Mouse (Mus musculus): ENCODE data around the gene Abcc4. TPM values are rescaled to one million over a fixed set of nuclear protein-coding genes. Genes with fewer than 3 reads are reported as not detected.

Abcc4 gene
- total and polyA plus RNA-seq, 3 experiments, result 5.7 to 9.8 (median 9.1) TPM

DNA sequence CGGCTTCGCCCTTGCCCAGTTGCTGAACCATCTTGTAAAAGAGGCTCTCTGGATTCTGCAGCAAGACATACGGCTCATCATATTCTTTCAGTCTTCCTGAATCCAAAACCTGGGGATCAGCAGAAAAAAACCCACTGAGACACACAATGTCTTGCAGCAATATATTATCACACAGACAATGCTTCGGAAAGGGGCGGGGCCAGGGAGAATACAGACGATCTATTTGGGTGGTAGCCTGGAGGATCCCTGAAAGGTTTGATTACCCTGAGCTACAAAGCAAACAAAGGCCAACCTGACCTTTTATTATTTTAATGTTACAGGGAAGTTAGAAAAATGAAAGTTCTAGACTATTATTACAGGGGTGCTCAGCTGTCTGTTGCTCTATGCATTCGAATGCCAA lies 215.5 kb downstream of the Abcc4 start:
- TF ChIP-seq EP300 (IDR thresholded peaks at IDR 0.05; ENCODE audit: insufficient read depth, low read depth, low read length) (no peak), CTCF (IDR thresholded peaks at IDR 0.05) (no peak), POLR2A (IDR thresholded peaks at IDR 0.05; ENCODE audit: insufficient read depth, low read depth, low read length) (no peak)
- H3K9ac ChIP-seq (ENCODE audit: low read depth, low read length), result no peak overlapping the region
- no peaks in the 10 kb centered on the region for H3K27me3 ChIP-seq (ENCODE audit: control insufficient read depth, insufficient read depth, low read length)
- no peaks in the 10 kb centered on the region for H3K36me3 ChIP-seq (ENCODE audit: control insufficient read depth, insufficient read depth, low read length)
- no peak overlapping the region for H3K4me3 ChIP-seq
- WGBS, result 85% methylated on average over 7 of the region's 7 CpGs
- intact Hi-C loops (cut with DNase I), result no loop called here
- no peaks in the 10 kb centered on the region for H3K4me1 ChIP-seq (ENCODE audit: control insufficient read depth, insufficient read depth, low read length)
- DNase-seq, result no peak
- no peak overlapping the region for H3K27ac ChIP-seq
- no peaks in the 10 kb centered on the region for H3K79me2 ChIP-seq (replicated peaks; ENCODE audit: control insufficient read depth, insufficient read depth, low read length)

DNA sequence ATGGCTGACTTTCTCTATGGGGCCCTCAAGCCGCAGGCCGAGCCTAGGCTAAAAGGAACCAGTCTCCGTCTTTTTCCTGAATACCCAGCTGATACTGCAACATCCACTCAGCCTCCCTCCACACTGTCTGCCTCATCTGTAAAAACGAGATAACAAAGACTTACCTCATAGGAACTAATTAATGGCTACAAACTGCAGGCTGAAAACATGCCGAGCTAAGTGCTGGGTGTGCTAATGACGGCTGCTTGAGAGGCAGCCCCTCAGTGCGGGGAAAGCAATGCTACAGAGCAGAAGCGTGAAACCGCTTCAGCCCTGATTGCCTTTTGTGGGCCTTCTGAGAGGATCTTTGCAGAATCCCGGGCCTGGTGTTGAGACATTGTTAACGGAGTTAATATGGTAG lies 219.7 kb downstream of the Abcc4 start:
- Histone ChIP-seq H3K4me3 (no peak overlapping the region), H3K9ac (ENCODE audit: low read depth, low read length) (no peak overlapping the region), H3K27ac (no peak overlapping the region), H3K36me3 (ENCODE audit: control insufficient read depth, insufficient read depth, low read length) (no peaks in the 10 kb centered on the region), H3K4me1 (ENCODE audit: control insufficient read depth, insufficient read depth, low read length) (no peaks in the 10 kb centered on the region), H3K79me2 (replicated peaks; ENCODE audit: control insufficient read depth, insufficient read depth, low read length) (no peaks in the 10 kb centered on the region), H3K27me3 (ENCODE audit: control insufficient read depth, insufficient read depth, low read length) (no peaks in the 10 kb centered on the region)
- TF ChIP-seq POLR2A (IDR thresholded peaks at IDR 0.05; ENCODE audit: insufficient read depth, low read depth, low read length) (no peak), EP300 (IDR thresholded peaks at IDR 0.05; ENCODE audit: insufficient read depth, low read depth, low read length) (no peak), CTCF (IDR thresholded peaks at IDR 0.05) (no peak)
- intact Hi-C loops (cut with DNase I), result no loop called here
- WGBS, result 76% methylated on average over 11 of the region's 11 CpGs
- DNase-seq, result no peak

DNA sequence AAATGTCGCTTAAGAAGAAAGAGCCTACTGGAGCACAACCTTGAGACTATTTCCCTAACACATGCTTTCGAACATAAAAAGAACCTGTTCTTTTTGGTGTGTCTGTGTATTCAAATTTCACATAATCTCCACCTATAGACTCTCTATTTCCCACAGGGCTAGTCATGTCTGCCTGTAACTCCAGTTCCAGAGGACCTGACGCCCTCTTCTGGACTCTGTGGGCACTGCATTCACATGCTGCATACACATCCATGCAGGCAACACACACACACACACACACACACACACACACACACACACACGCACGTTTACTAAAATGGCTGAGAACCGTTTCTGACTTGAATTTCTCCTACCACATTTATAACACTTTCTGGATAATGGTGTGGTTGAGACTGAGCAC lies 220.4 kb downstream of the Abcc4 start:
- H3K27ac ChIP-seq, result no peak overlapping the region
- no peaks in the 10 kb centered on the region for H3K79me2 ChIP-seq (replicated peaks; ENCODE audit: control insufficient read depth, insufficient read depth, low read length)
- H3K4me1 ChIP-seq (ENCODE audit: control insufficient read depth, insufficient read depth, low read length), result no peaks in the 10 kb centered on the region
- 95% methylated on average over 6 of the region's 6 CpGs for WGBS
- no peak for DNase-seq
- H3K27me3 ChIP-seq (ENCODE audit: control insufficient read depth, insufficient read depth, low read length), result no peaks in the 10 kb centered on the region
- no peaks in the 10 kb centered on the region for H3K36me3 ChIP-seq (ENCODE audit: control insufficient read depth, insufficient read depth, low read length)
- intact Hi-C loops (cut with DNase I), result no loop called here
- no peak overlapping the region for H3K9ac ChIP-seq (ENCODE audit: low read depth, low read length)
- TF ChIP-seq CTCF (IDR thresholded peaks at IDR 0.05), result no peak
- no peak for TF ChIP-seq EP300 (IDR thresholded peaks at IDR 0.05; ENCODE audit: insufficient read depth, low read depth, low read length)
- no peak for TF ChIP-seq POLR2A (IDR thresholded peaks at IDR 0.05; ENCODE audit: insufficient read depth, low read depth, low read length)
- no peak overlapping the region for H3K4me3 ChIP-seq

DNA sequence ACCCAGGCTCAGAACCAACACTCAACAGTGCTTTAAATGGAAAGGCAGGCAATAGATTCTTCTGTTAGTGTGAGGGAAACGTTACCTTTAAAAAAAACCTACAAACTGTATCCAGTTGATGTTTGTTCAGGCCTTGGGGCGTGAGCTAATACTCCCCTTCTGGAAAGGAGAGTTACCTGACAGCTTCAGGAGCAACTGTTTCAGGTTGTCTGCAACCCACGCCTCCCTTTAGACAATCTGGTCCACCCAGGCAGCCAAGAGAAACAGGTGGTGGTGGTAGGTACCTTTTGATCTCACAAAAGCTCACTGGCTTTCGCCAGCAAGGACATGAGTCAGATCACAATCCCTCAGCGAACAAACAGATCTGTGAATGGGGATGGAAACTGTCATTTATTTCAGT lies 223.7 kb downstream of the Abcc4 start:
- H3K4me3 ChIP-seq, result no peak overlapping the region
- no peaks in the 10 kb centered on the region for H3K4me1 ChIP-seq (ENCODE audit: control insufficient read depth, insufficient read depth, low read length)
- WGBS, result 95% methylated on average over 5 of the region's 5 CpGs
- H3K27me3 ChIP-seq (ENCODE audit: control insufficient read depth, insufficient read depth, low read length), result no peaks in the 10 kb centered on the region
- no peak for DNase-seq
- H3K79me2 ChIP-seq (replicated peaks; ENCODE audit: control insufficient read depth, insufficient read depth, low read length), result no peaks in the 10 kb centered on the region
- TF ChIP-seq POLR2A (IDR thresholded peaks at IDR 0.05; ENCODE audit: insufficient read depth, low read depth, low read length) (no peak), EP300 (IDR thresholded peaks at IDR 0.05; ENCODE audit: insufficient read depth, low read depth, low read length) (no peak), CTCF (IDR thresholded peaks at IDR 0.05) (no peak)
- no peak overlapping the region for H3K27ac ChIP-seq
- no peak overlapping the region for H3K9ac ChIP-seq (ENCODE audit: low read depth, low read length)
- intact Hi-C loops (cut with DNase I), result no loop called here
- H3K36me3 ChIP-seq (ENCODE audit: control insufficient read depth, insufficient read depth, low read length), result no peaks in the 10 kb centered on the region

DNA sequence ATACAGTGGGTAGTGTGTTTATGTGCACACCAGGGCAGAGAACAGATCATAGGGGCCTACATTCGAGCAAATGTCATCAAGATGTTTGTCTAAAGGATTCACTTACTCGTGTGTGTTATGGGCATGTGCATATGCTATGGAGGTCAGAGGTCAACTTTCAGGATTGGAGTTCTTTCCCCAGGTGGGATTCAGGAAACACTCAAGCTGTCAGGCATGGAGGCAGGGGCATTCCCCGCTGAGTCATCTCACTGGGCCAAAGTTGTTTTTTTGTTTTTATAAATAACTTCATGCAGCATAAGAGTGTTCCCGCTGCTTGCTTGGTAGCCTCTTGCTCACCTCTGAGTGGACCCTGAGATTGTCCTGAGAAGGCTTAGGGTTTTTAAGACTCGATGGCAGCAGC lies 224.2 kb downstream of the Abcc4 start:
- Histone ChIP-seq H3K36me3 (ENCODE audit: control insufficient read depth, insufficient read depth, low read length) (no peaks in the 10 kb centered on the region), H3K9ac (ENCODE audit: low read depth, low read length) (no peak overlapping the region), H3K79me2 (replicated peaks; ENCODE audit: control insufficient read depth, insufficient read depth, low read length) (no peaks in the 10 kb centered on the region), H3K27ac (no peak overlapping the region), H3K4me3 (no peak overlapping the region), H3K4me1 (ENCODE audit: control insufficient read depth, insufficient read depth, low read length) (no peaks in the 10 kb centered on the region), H3K27me3 (ENCODE audit: control insufficient read depth, insufficient read depth, low read length) (no peaks in the 10 kb centered on the region)
- intact Hi-C loops (cut with DNase I), result no loop called here
- WGBS, result 69% methylated on average over 5 of the region's 5 CpGs
- no peak for DNase-seq
- TF ChIP-seq CTCF (IDR thresholded peaks at IDR 0.05) (no peak), EP300 (IDR thresholded peaks at IDR 0.05; ENCODE audit: insufficient read depth, low read depth, low read length) (no peak), POLR2A (IDR thresholded peaks at IDR 0.05; ENCODE audit: insufficient read depth, low read depth, low read length) (no peak)

DNA sequence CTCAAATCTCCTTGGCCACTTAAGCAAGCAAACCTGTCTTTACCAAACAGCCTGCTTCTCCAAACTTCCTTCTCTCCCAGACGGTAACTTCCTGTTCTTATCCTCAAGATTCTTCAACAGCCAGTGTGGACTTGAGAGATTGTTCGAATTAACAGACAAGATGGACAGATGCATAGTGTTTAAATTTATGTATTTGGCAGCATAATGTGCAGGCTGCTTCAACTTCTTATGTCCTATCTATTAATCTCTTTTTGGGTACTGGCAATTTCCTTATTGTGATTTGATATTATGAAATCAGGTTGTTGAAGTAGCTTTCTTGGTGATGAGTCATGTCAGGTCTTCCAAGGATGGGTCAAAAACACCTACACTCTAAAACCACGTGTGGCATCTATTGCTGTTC lies 229.7 kb downstream of the Abcc4 start:
- H3K4me3 ChIP-seq, result no peak overlapping the region
- 54% methylated on average over 3 of the region's 3 CpGs for WGBS
- H3K4me1 ChIP-seq (ENCODE audit: control insufficient read depth, insufficient read depth, low read length), result no peaks in the 10 kb centered on the region
- TF ChIP-seq POLR2A (IDR thresholded peaks at IDR 0.05; ENCODE audit: insufficient read depth, low read depth, low read length) (no peak), EP300 (IDR thresholded peaks at IDR 0.05; ENCODE audit: insufficient read depth, low read depth, low read length) (no peak), CTCF (IDR thresholded peaks at IDR 0.05) (no peak)
- H3K27ac ChIP-seq, result no peak overlapping the region
- no peaks in the 10 kb centered on the region for H3K36me3 ChIP-seq (ENCODE audit: control insufficient read depth, insufficient read depth, low read length)
- H3K27me3 ChIP-seq (ENCODE audit: control insufficient read depth, insufficient read depth, low read length), result no peaks in the 10 kb centered on the region; the same call in 1 of the 2 replicates
- intact Hi-C loops (cut with DNase I), result no loop called here
- no peak for DNase-seq
- H3K9ac ChIP-seq (ENCODE audit: low read depth, low read length), result no peak overlapping the region
- no peaks in the 10 kb centered on the region for H3K79me2 ChIP-seq (replicated peaks; ENCODE audit: control insufficient read depth, insufficient read depth, low read length)

Measured in heart, adult 2 months (tissue).